Mouse (Mus musculus) cerebellum, adult 2 months (tissue): ENCODE results near the gene Pde4dip.

Experiments
- CTCF ChIP-seq: fragments of 200-500 bp; IDR thresholded peaks from 2 replicates; pipeline ENCODE4 v1.5.1; 2011; ENCODE audit warnings: low read depth, mild to moderate bottlenecking, control low read depth, low read length, moderate library complexity, borderline replicate concordance; ENCODE audit not compliant: insufficient read depth
- POLR2A ChIP-seq: fragments of 200-500 bp; IDR thresholded peaks from 2 replicates; pipeline ENCODE4 v1.6.1; 2011; ENCODE audit warnings: low read length, control low read depth, borderline replicate concordance; ENCODE audit not compliant: insufficient read depth

DNA sequence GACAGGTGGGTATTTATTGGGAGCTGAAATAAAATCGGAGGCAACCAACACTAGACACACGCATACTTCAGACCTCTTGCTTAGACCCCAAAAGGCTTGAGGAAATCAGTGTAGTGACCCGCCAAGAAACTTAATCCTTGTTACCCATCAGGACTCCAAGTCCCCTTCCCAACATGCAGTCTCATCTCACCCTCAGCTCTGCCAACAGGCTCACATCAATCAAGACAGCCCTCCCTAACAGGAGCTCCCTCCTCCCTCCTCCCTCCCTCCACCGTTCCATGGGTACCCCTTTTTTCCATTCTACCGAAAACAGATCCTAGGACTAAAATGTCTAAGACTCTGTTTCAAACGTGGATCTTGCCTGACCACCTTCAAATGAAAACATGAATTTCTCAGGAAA, 65.1 kb downstream of the Pde4dip start:
- no peak for TF ChIP-seq POLR2A
- TF ChIP-seq CTCF, result no peak
